Mouse (Mus musculus): ENCODE data around the gene Amotl1. TPM values are rescaled to one million over a fixed set of nuclear protein-coding genes. Genes with fewer than 3 reads are reported as not detected.

The Amotl1 gene
- polyA plus RNA-seq, 1 experiment from 2014 or later = 22.4 TPM

DNA sequence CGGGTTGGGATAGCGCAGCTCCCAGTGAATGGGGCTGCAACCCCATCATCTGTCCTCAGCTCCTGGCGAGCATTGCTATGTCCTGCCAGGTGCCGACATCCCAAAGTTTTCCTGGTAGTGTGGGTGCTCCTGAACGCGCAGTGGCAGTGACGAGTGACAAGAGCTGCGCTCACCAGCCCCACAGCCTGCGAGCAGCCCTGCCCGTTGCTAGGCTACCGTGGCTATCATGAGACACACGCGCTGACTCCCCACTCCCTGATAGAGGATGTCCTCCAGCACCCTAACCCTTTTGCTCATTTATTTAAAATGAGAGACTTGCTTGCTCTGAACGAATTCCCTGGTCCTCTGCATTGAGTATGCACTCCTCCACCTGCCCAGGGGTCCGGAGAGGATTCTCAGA, 10.7 kb downstream of the Amotl1 start:
- no peaks in the 10 kb centered on the region for H3K36me3 ChIP-seq (ENCODE audit: control insufficient read depth, insufficient read depth, low read length)
- H3K9me3 ChIP-seq (ENCODE audit: control insufficient read depth, low read length) = no peaks in the 10 kb centered on the region
- no peaks in the 10 kb centered on the region for H3K27me3 ChIP-seq (replicated peaks; ENCODE audit: control insufficient read depth, insufficient read depth, low read length)
- H3K27ac ChIP-seq (ENCODE audit: low read depth) = no peak overlapping the region
- no peak overlapping the region for H3K9ac ChIP-seq (ENCODE audit: low read length)
- DNase-seq (ENCODE audit: low spot score) (no peak), ATAC-seq (replicated peaks; ENCODE audit: low FRiP score, low TSS enrichment, low read depth) (no peak)
- H3K4me2 ChIP-seq (ENCODE audit: low read length) = peak overlapping the region; percentile 20; the same call in 1 of the 2 replicates
- no peak overlapping the region for H3K4me3 ChIP-seq (ENCODE audit: low read depth, low read length)
- H3K4me1 ChIP-seq (replicated peaks; ENCODE audit: control insufficient read depth, insufficient read depth, low read length) = peaks cover 4% of the 10 kb centered on the region
- WGBS = 18% methylated on average over 15 of the region's 15 CpGs

DNA sequence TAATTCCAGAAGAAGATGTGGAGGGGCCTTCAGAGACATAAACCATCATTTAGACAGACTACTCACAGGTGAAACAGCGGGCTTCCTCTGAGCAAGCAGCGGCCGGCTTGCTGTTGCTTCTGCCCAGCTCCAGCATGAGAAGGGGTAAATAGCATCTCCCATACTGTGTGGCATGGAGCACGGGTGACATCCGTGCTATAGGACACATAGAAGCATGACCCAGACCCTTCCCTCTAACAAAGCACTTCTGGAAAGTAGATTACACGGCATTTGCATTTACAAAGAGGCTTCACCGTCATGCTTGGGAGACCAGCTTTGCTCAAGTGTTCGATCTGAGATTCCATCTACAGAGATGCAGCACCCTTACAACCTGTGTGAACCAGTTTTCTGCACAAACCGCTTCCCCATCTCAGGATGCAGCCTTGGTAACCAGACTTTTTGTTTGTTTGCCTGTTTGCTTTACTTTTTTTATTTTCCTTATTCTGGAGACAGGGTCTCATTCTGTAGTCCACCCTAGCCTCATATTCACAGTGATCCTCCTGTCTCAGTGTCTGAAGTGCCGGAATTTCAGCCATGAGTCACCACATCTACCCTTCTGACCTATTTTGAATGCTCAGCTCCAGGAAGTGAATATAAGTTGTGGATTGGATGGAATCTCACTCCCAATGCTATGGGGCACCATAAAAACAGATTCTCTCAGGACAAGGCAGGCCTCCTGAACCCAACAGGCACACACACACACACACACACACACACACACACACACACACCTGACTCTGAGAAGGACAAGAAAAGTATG, 12.3 kb downstream of the Amotl1 start:
- Histone ChIP-seq H3K4me3 (ENCODE audit: low read depth, low read length) (no peak overlapping the region), H3K27me3 (replicated peaks; ENCODE audit: control insufficient read depth, insufficient read depth, low read length) (no peaks in the 10 kb centered on the region), H3K4me2 (ENCODE audit: low read length) (no peak overlapping the region), H3K4me1 (replicated peaks; ENCODE audit: control insufficient read depth, insufficient read depth, low read length) (peaks cover 4% of the 10 kb centered on the region), H3K27ac (ENCODE audit: low read depth) (no peak overlapping the region), H3K9me3 (ENCODE audit: control insufficient read depth, low read length) (no peaks in the 10 kb centered on the region), H3K36me3 (ENCODE audit: control insufficient read depth, insufficient read depth, low read length) (no peaks in the 10 kb centered on the region), H3K9ac (ENCODE audit: low read length) (no peak overlapping the region)
- WGBS = 67% methylated on average over 10 of the region's 10 CpGs
- no peak for DNase-seq (ENCODE audit: low spot score)
- ATAC-seq (replicated peaks; ENCODE audit: low FRiP score, low TSS enrichment, low read depth) = no peak

DNA sequence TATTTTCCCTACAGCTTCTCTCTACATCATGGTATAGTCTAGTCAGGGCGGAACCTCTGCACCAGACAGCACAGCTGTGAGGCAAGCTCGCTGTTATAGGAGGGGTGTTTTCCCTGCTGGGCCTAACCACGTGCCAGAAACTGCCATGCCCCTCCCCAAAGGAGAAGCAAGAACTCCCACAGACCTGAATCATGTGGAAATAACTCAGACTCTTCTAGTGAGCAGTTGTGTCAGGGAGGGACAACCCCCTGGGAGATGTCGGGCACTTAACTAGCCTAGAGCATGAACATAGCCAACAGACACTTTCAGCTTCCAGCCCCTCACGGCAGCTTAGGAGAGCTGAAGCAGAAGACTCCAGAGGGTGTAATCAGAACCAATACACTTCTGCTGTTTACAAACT, 13.1 kb downstream of the Amotl1 start:
- DNase-seq (ENCODE audit: low spot score) (no peak), ATAC-seq (replicated peaks; ENCODE audit: low FRiP score, low TSS enrichment, low read depth) (0 out of 2 replicates have a peak, but pooled peaks have one; percentile 75)
- peaks cover 4% of the 10 kb centered on the region for H3K4me1 ChIP-seq (replicated peaks; ENCODE audit: control insufficient read depth, insufficient read depth, low read length)
- H3K4me3 ChIP-seq (ENCODE audit: low read depth, low read length) = no peak overlapping the region
- WGBS = 23% methylated on average over 5 of the region's 5 CpGs
- H3K36me3 ChIP-seq (ENCODE audit: control insufficient read depth, insufficient read depth, low read length) = no peaks in the 10 kb centered on the region
- H3K9me3 ChIP-seq (ENCODE audit: control insufficient read depth, low read length) = no peaks in the 10 kb centered on the region
- no peaks in the 10 kb centered on the region for H3K27me3 ChIP-seq (replicated peaks; ENCODE audit: control insufficient read depth, insufficient read depth, low read length)
- no peak overlapping the region for H3K9ac ChIP-seq (ENCODE audit: low read length)
- H3K27ac ChIP-seq (ENCODE audit: low read depth) = no peak overlapping the region
- no peak overlapping the region for H3K4me2 ChIP-seq (ENCODE audit: low read length)

DNA sequence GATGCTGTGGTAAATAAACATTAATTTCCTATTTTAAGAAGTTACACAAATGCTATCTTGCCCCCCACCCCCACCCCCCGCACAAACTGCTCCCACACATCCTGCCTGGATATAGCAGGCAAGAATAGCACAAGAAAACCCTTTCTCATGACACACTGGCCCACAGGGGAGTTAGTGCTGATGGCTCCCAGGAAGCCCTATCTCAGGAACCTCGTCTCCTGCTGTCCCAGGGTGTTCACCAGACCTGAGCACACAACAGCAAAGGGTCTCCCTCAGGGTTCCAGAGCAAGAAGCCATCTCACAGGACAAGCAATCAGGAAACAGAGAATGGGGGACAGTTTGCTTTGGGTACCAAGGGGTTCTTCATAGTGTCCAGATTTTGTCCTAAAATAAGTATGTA, 17.3 kb downstream of the Amotl1 start:
- 86% methylated on average over 2 of the region's 2 CpGs for WGBS
- H3K27ac ChIP-seq (ENCODE audit: low read depth) = no peak overlapping the region
- DNase-seq (ENCODE audit: low spot score) (no peak), ATAC-seq (replicated peaks; ENCODE audit: low FRiP score, low TSS enrichment, low read depth) (no peak)
- H3K4me3 ChIP-seq (ENCODE audit: low read depth, low read length) = no peak overlapping the region
- no peak overlapping the region for H3K9ac ChIP-seq (ENCODE audit: low read length)
- H3K4me2 ChIP-seq (ENCODE audit: low read length) = no peak overlapping the region
- peaks cover 20% of the 10 kb centered on the region for H3K4me1 ChIP-seq (replicated peaks; ENCODE audit: control insufficient read depth, insufficient read depth, low read length)
- no peaks in the 10 kb centered on the region for H3K36me3 ChIP-seq (ENCODE audit: control insufficient read depth, insufficient read depth, low read length)
- H3K27me3 ChIP-seq (replicated peaks; ENCODE audit: control insufficient read depth, insufficient read depth, low read length) = no peaks in the 10 kb centered on the region
- no peaks in the 10 kb centered on the region for H3K9me3 ChIP-seq (ENCODE audit: control insufficient read depth, low read length)

DNA sequence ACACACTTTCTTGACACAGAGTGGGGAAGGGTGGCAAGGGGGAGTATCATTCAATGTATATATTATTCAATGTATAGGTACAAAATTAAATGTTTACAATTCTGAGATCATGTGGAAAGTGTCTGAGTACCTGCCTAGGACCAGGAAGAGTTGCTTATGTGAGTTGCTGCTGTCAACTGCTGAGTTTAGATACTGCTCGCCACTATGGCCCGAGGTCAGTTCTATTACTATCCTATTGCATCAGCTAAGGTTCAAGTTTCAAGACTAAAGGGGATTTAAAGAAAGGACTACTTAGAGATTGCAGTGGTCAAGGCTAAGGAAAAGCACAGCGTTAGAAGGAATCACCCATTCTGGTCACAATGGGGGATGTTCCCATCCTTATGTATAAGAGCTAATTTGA, 18.9 kb downstream of the Amotl1 start:
- H3K9ac ChIP-seq (ENCODE audit: low read length) = no peak overlapping the region
- WGBS = 86% methylated on average over 3 of the region's 3 CpGs
- peaks cover 16% of the 10 kb centered on the region for H3K4me1 ChIP-seq (replicated peaks; ENCODE audit: control insufficient read depth, insufficient read depth, low read length)
- H3K4me2 ChIP-seq (ENCODE audit: low read length) = no peak overlapping the region
- H3K27ac ChIP-seq (ENCODE audit: low read depth) = no peak overlapping the region
- no peak for ATAC-seq (replicated peaks; ENCODE audit: low FRiP score, low TSS enrichment, low read depth)
- no peak overlapping the region for H3K4me3 ChIP-seq (ENCODE audit: low read depth, low read length)
- H3K36me3 ChIP-seq (ENCODE audit: control insufficient read depth, insufficient read depth, low read length) = no peaks in the 10 kb centered on the region
- DNase-seq (ENCODE audit: low spot score) = no peak
- no peaks in the 10 kb centered on the region for H3K9me3 ChIP-seq (ENCODE audit: control insufficient read depth, low read length)
- H3K27me3 ChIP-seq (replicated peaks; ENCODE audit: control insufficient read depth, insufficient read depth, low read length) = no peaks in the 10 kb centered on the region

DNA sequence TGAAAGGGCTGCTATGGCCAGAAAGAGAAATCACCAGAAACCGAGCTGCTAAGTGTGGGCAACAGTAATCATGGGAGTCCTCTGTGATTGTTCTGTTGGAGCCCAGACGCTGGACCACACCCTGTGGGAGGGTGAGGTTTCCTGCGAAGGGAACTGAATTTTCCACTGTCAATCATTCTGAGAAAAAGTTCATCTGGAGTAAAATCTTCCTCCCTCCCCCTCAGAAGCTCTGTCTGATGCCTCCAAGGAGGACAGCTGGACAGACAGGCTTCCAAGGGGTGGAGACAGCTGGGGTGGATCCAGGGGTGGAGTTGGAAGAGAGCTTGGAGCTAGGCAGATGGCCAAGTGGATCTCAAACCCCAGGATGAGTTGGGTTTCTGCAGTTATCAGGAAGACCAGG, 19.8 kb downstream of the Amotl1 start:
- Histone ChIP-seq H3K27me3 (replicated peaks; ENCODE audit: control insufficient read depth, insufficient read depth, low read length) (no peaks in the 10 kb centered on the region), H3K4me3 (ENCODE audit: low read depth, low read length) (no peak overlapping the region), H3K9ac (ENCODE audit: low read length) (no peak overlapping the region), H3K36me3 (ENCODE audit: control insufficient read depth, insufficient read depth, low read length) (no peaks in the 10 kb centered on the region), H3K4me2 (ENCODE audit: low read length) (no peak overlapping the region), H3K9me3 (ENCODE audit: control insufficient read depth, low read length) (no peaks in the 10 kb centered on the region), H3K27ac (ENCODE audit: low read depth) (no peak overlapping the region), H3K4me1 (replicated peaks; ENCODE audit: control insufficient read depth, insufficient read depth, low read length) (peaks cover 16% of the 10 kb centered on the region)
- 38% methylated on average over 3 of the region's 3 CpGs for WGBS
- no peak for DNase-seq (ENCODE audit: low spot score)
- ATAC-seq (replicated peaks; ENCODE audit: low FRiP score, low TSS enrichment, low read depth) = no peak

DNA sequence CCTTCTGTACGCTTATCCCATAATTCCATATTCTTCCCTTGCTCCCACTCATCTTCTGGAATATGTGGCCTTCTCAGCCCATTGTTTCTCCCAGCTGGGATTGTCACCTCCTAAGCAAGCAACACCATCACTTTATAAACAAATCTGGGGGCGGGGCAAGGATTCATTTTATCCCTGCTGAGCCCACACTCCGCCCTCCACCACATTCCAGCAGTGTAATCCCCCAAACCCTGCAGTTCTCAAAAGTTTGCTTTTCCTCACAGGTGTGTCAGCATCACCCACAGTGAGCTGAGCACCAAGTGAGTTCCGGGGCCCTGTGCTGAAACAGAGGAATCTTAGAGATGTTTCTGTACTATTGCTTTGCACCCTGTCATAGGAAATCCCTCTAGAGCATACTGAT, 20.9 kb downstream of the Amotl1 start:
- H3K36me3 ChIP-seq (ENCODE audit: control insufficient read depth, insufficient read depth, low read length) = no peaks in the 10 kb centered on the region
- H3K27ac ChIP-seq (ENCODE audit: low read depth) = no peak overlapping the region
- DNase-seq (ENCODE audit: low spot score) (no peak), ATAC-seq (replicated peaks; ENCODE audit: low FRiP score, low TSS enrichment, low read depth) (no peak)
- no peaks in the 10 kb centered on the region for H3K27me3 ChIP-seq (replicated peaks; ENCODE audit: control insufficient read depth, insufficient read depth, low read length)
- no peak overlapping the region for H3K4me2 ChIP-seq (ENCODE audit: low read length)
- peaks cover 16% of the 10 kb centered on the region for H3K4me1 ChIP-seq (replicated peaks; ENCODE audit: control insufficient read depth, insufficient read depth, low read length)
- no peak overlapping the region for H3K4me3 ChIP-seq (ENCODE audit: low read depth, low read length)
- WGBS = 54% methylated on average over 4 of the region's 4 CpGs
- H3K9ac ChIP-seq (ENCODE audit: low read length) = no peak overlapping the region
- no peaks in the 10 kb centered on the region for H3K9me3 ChIP-seq (ENCODE audit: control insufficient read depth, low read length)

DNA sequence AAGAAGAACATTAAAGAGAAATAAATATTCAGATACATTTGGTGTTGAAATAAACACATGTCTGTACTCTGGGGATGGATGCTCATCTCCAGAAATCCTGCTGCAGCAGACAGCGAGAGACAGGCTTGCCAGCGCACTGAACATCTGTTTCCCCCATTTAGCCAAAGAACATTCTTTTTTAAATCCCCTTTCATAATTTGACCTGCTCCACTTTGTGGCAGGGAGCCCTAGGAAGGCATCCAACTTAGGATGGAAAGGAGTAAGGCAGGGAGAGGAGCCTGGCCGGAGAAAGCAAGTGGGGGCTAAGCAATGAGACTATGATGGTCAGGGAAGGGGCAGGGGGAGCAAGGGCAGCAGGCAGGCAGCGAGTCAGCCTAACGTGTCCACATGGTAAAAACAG, 21.6 kb downstream of the Amotl1 start:
- peak overlapping the region; percentile 34; the same call in 1 of the 2 replicates for H3K27ac ChIP-seq (ENCODE audit: low read depth)
- 0 out of 2 replicates have a peak overlapping the region, but pooled peaks have one; percentile 2 for H3K4me2 ChIP-seq (ENCODE audit: low read length)
- no peaks in the 10 kb centered on the region for H3K27me3 ChIP-seq (replicated peaks; ENCODE audit: control insufficient read depth, insufficient read depth, low read length)
- DNase-seq (ENCODE audit: low spot score) (no peak), ATAC-seq (replicated peaks; ENCODE audit: low FRiP score, low TSS enrichment, low read depth) (no peak)
- H3K9me3 ChIP-seq (ENCODE audit: control insufficient read depth, low read length) = no peaks in the 10 kb centered on the region
- no peak overlapping the region for H3K9ac ChIP-seq (ENCODE audit: low read length)
- no peaks in the 10 kb centered on the region for H3K36me3 ChIP-seq (ENCODE audit: control insufficient read depth, insufficient read depth, low read length)
- peaks cover 16% of the 10 kb centered on the region for H3K4me1 ChIP-seq (replicated peaks; ENCODE audit: control insufficient read depth, insufficient read depth, low read length)
- WGBS = 18% methylated on average over 5 of the region's 5 CpGs
- H3K4me3 ChIP-seq (ENCODE audit: low read depth, low read length) = no peak overlapping the region

DNA sequence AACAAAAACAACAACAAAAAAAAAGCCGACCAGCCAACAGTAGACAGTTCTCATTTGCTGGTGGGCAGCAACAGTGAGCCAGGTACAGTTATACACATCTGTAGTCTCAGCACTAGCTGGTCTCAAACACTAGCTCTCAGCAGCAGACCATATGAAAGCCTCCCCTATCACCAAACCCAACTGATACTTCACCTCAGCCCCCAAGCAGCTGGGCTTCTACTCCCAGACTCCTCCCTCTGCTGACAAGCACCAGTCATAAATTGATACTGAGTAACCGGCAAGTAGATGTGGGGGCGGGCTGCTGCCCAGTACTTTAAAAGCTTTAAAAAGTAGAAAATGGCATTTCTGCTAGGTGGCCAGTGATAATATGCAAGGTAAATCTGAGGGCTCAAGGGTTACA, 22.0 kb downstream of the Amotl1 start:
- Histone ChIP-seq H3K27me3 (replicated peaks; ENCODE audit: control insufficient read depth, insufficient read depth, low read length) (no peaks in the 10 kb centered on the region), H3K9ac (ENCODE audit: low read length) (no peak overlapping the region), H3K36me3 (ENCODE audit: control insufficient read depth, insufficient read depth, low read length) (no peaks in the 10 kb centered on the region), H3K9me3 (ENCODE audit: control insufficient read depth, low read length) (no peaks in the 10 kb centered on the region), H3K4me3 (ENCODE audit: low read depth, low read length) (no peak overlapping the region), H3K4me1 (replicated peaks; ENCODE audit: control insufficient read depth, insufficient read depth, low read length) (peaks cover 16% of the 10 kb centered on the region), H3K4me2 (ENCODE audit: low read length) (0 out of 2 replicates have a peak overlapping the region, but pooled peaks have one; percentile 2), H3K27ac (ENCODE audit: low read depth) (peak overlapping the region; percentile 34; the same call in 1 of the 2 replicates)
- WGBS = 36% methylated on average over 3 of the region's 3 CpGs
- DNase-seq (ENCODE audit: low spot score) (no peak), ATAC-seq (replicated peaks; ENCODE audit: low FRiP score, low TSS enrichment, low read depth) (0 out of 2 replicates have a peak, but pooled peaks have one; percentile 62)
